16 mouse cellular contexts compared by ENCODE assay signal in the genomic region with DNA sequence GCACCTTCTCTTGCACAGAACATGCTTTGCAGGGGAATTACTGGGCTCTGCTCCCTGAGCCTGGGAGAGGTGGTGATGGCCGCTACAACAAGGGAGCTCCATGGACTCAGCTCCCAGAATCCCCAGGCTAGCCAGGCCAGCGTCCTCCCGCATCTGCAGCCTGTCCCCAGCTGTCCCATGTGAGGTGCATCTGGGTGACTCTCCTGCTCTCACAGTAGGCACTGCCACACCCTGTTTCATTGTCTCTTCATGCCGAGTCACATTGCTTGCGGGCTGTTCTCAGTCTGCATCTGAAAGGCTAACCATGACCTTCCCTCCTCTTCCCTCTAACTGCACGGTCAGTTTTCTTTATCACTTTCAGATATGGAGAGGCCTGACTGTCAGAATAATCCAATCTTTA. TPM values are rescaled to one million over a fixed set of nuclear protein-coding genes. Genes with fewer than 3 reads are reported as not detected.
DNase-seq lines count a peak whose midpoint lies in the region; ATAC-seq and TF ChIP-seq lines count a peak whose summit lies in the region.
"Had no signal": no experiment of that assay in that cellular context is flagged by ENCODE, and none has a peak within 500 bp of the region (broad histone marks: within the 10 kb centered on the region; RNA-seq: fewer than 3 reads in every experiment).

No protein-coding gene starts in this region.

- intact Hi-C loops in heart, postnatal 10 days (cut with DNase I), result no loop called here
- intact Hi-C loops in left cerebral cortex, postnatal 25 days (cut with DNase I), result no loop called here

- peak overlapping the region; percentile 26; the same call in 1 of the 2 replicates for H3K27ac ChIP-seq in heart, embryonic 13.5 days (replicated peaks)
- H3K27ac ChIP-seq in layer of hippocampus, adult 2 months, result peak overlapping the region; percentile 18; the same call in 1 of the 2 replicates
- H3K27ac ChIP-seq in cortical plate, adult 2 months (ENCODE audit: insufficient read depth, low read length), result 0 out of 2 replicates have a peak overlapping the region, but pooled peaks have one; percentile 20
- peak overlapping the region; percentile 17; the same call in 1 of the 2 replicates for H3K27ac ChIP-seq in small intestine, adult 2 months (ENCODE audit: insufficient read depth, low read depth, low read length)
- H3K27ac ChIP-seq: embryonic facial prominence, embryonic 13.5 days; gastrocnemius, adult 2 months; limb, embryonic 10.5 days; liver, embryonic 13.5 days; lung, embryonic 15.5 days had no signal

- H3K4me1 ChIP-seq in heart, embryonic 13.5 days, result peaks cover 36% of the 10 kb centered on the region
- peaks cover 10% of the 10 kb centered on the region for H3K4me1 ChIP-seq in cortical plate, adult 2 months (ENCODE audit: control insufficient read depth, insufficient read depth, low read length)
- peaks cover 19% of the 10 kb centered on the region for H3K4me1 ChIP-seq in small intestine, adult 2 months (ENCODE audit: control insufficient read depth, insufficient read depth, insufficient read length, low read length)
- H3K4me1 ChIP-seq: limb, embryonic 10.5 days; lung, embryonic 15.5 days had no signal

- TF ChIP-seq POLR2A in cortical plate, adult 2 months (IDR thresholded peaks at IDR 0.05; ENCODE audit: extremely low read depth, insufficient read depth, low read length), result no peak
- TF ChIP-seq POLR2A in small intestine, adult 2 months (IDR thresholded peaks at IDR 0.05; ENCODE audit: low read depth, low read length), result no peak

- no peak for ATAC-seq in heart, embryonic 13.5 days (ENCODE audit: extremely low read depth, insufficient number of reproducible peaks, low FRiP score, low TSS enrichment)
- ATAC-seq: intestine, postnatal 0 days had no signal

- WGBS in heart, embryonic 13.5 days, result 59% methylated on average over 6 of the region's 6 CpGs
- WGBS in small intestine, adult 2 months, result 50% methylated on average over 6 of the region's 6 CpGs

- H3K4me2 ChIP-seq in heart, embryonic 13.5 days, result no peak overlapping the region
- H3K4me2 ChIP-seq: embryonic facial prominence, embryonic 13.5 days; liver, embryonic 13.5 days; lung, embryonic 15.5 days had no signal

- H3K9me3 ChIP-seq in heart, embryonic 13.5 days, result peaks cover 2% of the 10 kb centered on the region; the same call in 1 of the 2 replicates
- H3K9me3 ChIP-seq: embryonic facial prominence, embryonic 13.5 days; limb, embryonic 10.5 days; liver, embryonic 13.5 days; lung, embryonic 15.5 days had no signal

- no peak for TF ChIP-seq CTCF in layer of hippocampus, adult 2 months (conservative IDR thresholded peaks at IDR 0.05)
- TF ChIP-seq CTCF in cortical plate, adult 2 months (IDR thresholded peaks at IDR 0.05; ENCODE audit: extremely low read depth, insufficient read depth, low read length), result no peak
- no peak for TF ChIP-seq CTCF in small intestine, adult 2 months (IDR thresholded peaks at IDR 0.05; ENCODE audit: extremely low read depth, insufficient read length, insufficient replicate concordance, low read depth, low read length)

- DNase-seq in heart, postnatal 10 days, result no peak
- DNase-seq in layer of hippocampus, adult 2 months (ENCODE audit: low spot score in 2 of 2), result no peak
- no peak for DNase-seq in layer of hippocampus, adult 9-11 months
- DNase-seq in left cerebral cortex, postnatal 25 days (ENCODE audit: low spot score in 2 of 2), result no peak
- DNase-seq: adrenal gland, postnatal 36 days; B cell, adult 2 months; cerebellum, adult 9-10 months; gastrocnemius, adult 2 months had no signal

- no peak overlapping the region for H3K4me3 ChIP-seq in heart, embryonic 13.5 days
- no peak overlapping the region for H3K4me3 ChIP-seq in layer of hippocampus, adult 2 months
- no peak overlapping the region for H3K4me3 ChIP-seq in cortical plate, adult 2 months (ENCODE audit: insufficient read depth, low read length)
- H3K4me3 ChIP-seq in small intestine, adult 2 months (ENCODE audit: low read depth, low read length), result no peak overlapping the region
- H3K4me3 ChIP-seq: embryonic facial prominence, embryonic 13.5 days; gastrocnemius, adult 2 months; limb, embryonic 10.5 days; liver, embryonic 13.5 days; lung, embryonic 15.5 days had no signal

- no peak overlapping the region for H3K9ac ChIP-seq in heart, embryonic 13.5 days
- H3K9ac ChIP-seq: embryonic facial prominence, embryonic 13.5 days; liver, embryonic 13.5 days; lung, embryonic 15.5 days had no signal

- no peaks in the 10 kb centered on the region for H3K36me3 ChIP-seq in heart, embryonic 13.5 days
- H3K36me3 ChIP-seq in small intestine, adult 2 months (ENCODE audit: control insufficient read depth, insufficient read depth, low read length), result no peaks in the 10 kb centered on the region
- H3K36me3 ChIP-seq: embryonic facial prominence, embryonic 13.5 days; limb, embryonic 10.5 days; liver, embryonic 13.5 days; lung, embryonic 15.5 days had no signal

- H3K27me3 ChIP-seq in heart, embryonic 13.5 days (replicated peaks), result no peaks in the 10 kb centered on the region
- no peaks in the 10 kb centered on the region for H3K27me3 ChIP-seq in small intestine, adult 2 months (ENCODE audit: control insufficient read depth, insufficient read depth, low read length)
- H3K27me3 ChIP-seq: embryonic facial prominence, embryonic 13.5 days; lung, embryonic 15.5 days had no signal

RNA-seq across cellular contexts. Expression of gene Zfp706, which starts 34.3 kb away (rescaled TPM):
- polyA plus RNA-seq in heart, embryonic 13.5 days (2015; fragmentation: Nextera tagmentation; extraction: Ambion mirVana), result 426 and 458 TPM in 2 replicates
- 100 to 1,000 TPM; 216 to 242 TPM for total RNA-seq in heart, postnatal 10 days (2021)
- 100 to 1,000 TPM; 275 to 283 TPM for total RNA-seq in layer of hippocampus, adult 2 months (2021)
- polyA plus RNA-seq in cortical plate, adult 2 months (2012; rRNA removed), result 94.9 and 95.4 TPM in 2 replicates
- polyA plus RNA-seq in small intestine, adult 2 months (2012; rRNA removed), result 28.1 and 34.7 TPM in 2 replicates
- 100 to 1,000 TPM; 233 to 234 TPM for total RNA-seq in left cerebral cortex, postnatal 25 days (2021)
